In the genomic region with DNA sequence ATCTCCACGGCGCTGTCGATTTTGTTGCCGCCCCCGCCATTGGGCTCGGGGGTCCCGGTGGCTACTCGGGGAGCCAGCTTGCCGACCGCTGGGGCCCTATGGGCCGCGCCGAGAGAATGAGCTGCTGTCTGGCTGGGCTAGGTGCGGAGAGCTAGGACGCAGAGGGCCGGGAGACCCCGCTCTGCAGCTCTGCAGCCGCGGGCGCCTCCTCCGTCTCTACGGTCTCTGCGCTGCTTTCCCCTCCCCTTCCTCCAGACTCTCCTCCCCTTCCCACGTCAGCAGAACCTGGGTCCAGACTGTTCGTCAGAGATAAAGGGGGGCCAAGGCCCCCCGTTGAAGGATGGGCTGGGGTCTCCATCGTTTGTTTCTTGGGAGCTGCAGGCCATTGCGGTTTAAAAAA, we compare ENCODE assay signal across 8 mouse cellular contexts. TPM values are rescaled to one million over a fixed set of nuclear protein-coding genes. Genes with fewer than 3 reads are reported as not detected.
DNase-seq lines count a peak whose midpoint lies in the region; ATAC-seq and TF ChIP-seq lines count a peak whose summit lies in the region.

Slc22a17 (minus strand) TSS at position 247 of the 400 bp plus-strand sequence.

- H3K4me2 ChIP-seq in intestine, embryonic 14.5 days (ENCODE audit: low read length), result peak within 1 kb of the TSS; percentile 94

- H3K27me3 ChIP-seq in intestine, embryonic 14.5 days (replicated peaks; ENCODE audit: control insufficient read depth, insufficient read depth, low read length), result no peaks in the 10 kb centered on the region

- peak within 1 kb of the TSS; percentile 80 for H3K9ac ChIP-seq in intestine, embryonic 14.5 days (ENCODE audit: low read length)

- H3K4me3 ChIP-seq in intestine, embryonic 14.5 days (ENCODE audit: low read depth, low read length), result peak within 1 kb of the TSS; percentile 91
- H3K4me3 ChIP-seq in left cerebral cortex, adult 2 months, result peak within 1 kb of the TSS; percentile 99

- H3K36me3 ChIP-seq in intestine, embryonic 14.5 days (ENCODE audit: control insufficient read depth, insufficient read depth, low read length), result peaks cover 40% of the 10 kb centered on the region

- 0% methylated on average over 23 of the region's 28 CpGs for whole genome bisulfite sequencing in intestine, embryonic 14.5 days

- H3K4me1 ChIP-seq in intestine, embryonic 14.5 days (replicated peaks; ENCODE audit: control insufficient read depth, insufficient read depth, low read length), result peaks cover 12% of the 10 kb centered on the region

- no peaks in the 10 kb centered on the region for H3K9me3 ChIP-seq in intestine, embryonic 14.5 days (ENCODE audit: control insufficient read depth, low read length)

- intact Hi-C loops in gastrocnemius, postnatal 36 days (cut with DNase I), result no loop called here
- intact Hi-C loops in left cerebral cortex, adult 2 months (cut with DNase I), result loop anchor here (5.0 kb wide), 1 partner anchor 184 kb away; no protein-coding TSS in a partner anchor

- no peak for TF ChIP-seq CTCF in left cerebral cortex, adult 2 months (IDR thresholded peaks at IDR 0.05)

- ATAC-seq in intestine, embryonic 14.5 days (replicated peaks; ENCODE audit: low FRiP score, low TSS enrichment, low read depth), result peak; percentile 92

- peak within 1 kb of the TSS; percentile 74 for H3K27ac ChIP-seq in intestine, embryonic 14.5 days (ENCODE audit: low read depth)
- peak within 1 kb of the TSS; percentile 99 for H3K27ac ChIP-seq in left cerebral cortex, adult 2 months

- DNase-seq in adrenal gland, postnatal 25 days, result peak; percentile 68
- DNase-seq in embryo, embryonic 10.5 days (ENCODE audit: low spot score), result peak; percentile 91
- DNase-seq in gastrocnemius, postnatal 36 days, result peak; percentile 41 to 54
- DNase-seq in intestine, embryonic 14.5 days (ENCODE audit: low spot score), result peak; percentile 88
- DNase-seq in left cerebral cortex, adult 2 months (ENCODE audit: extremely low spot score in 1 of 2, low spot score in 2 of 2), result peak; percentile 82 to 84
- peak; percentile 81 for DNase-seq in lung, postnatal 36 days
- peak; percentile 83 for DNase-seq in right cerebral cortex, adult 18-20 months
- no peak for DNase-seq in adipocyte (ENCODE audit: low spot score)

RNA-seq across cellular contexts. Expression of gene Slc22a17, which starts in this region (rescaled TPM):
- total RNA-seq in adrenal gland, postnatal 25 days (2021), result 32.9 and 41.6 TPM in 2 replicates
- total RNA-seq in gastrocnemius, postnatal 36 days (2021), result 1 to 10 TPM; 1.6 to 1.7 TPM
- polyA plus RNA-seq in intestine, embryonic 14.5 days (2014; fragmentation: Nextera tagmentation; extraction: Ambion mirVana), result 32.4 and 34.2 TPM in 2 replicates
- total RNA-seq in left cerebral cortex, adult 2 months (2021), result 100 to 1,000 TPM; 586 to 617 TPM

Comparison
In these comparisons a context has a peak if more than half of its experiments do, and no peak if none do; other contexts are left out.
1. RNA of gene Slc22a17 (total RNA-seq): 586 to 617 TPM in left cerebral cortex, adult 2 months and 32.9 to 41.6 TPM in adrenal gland, postnatal 25 days; 1.6 to 1.7 TPM in gastrocnemius, postnatal 36 days; every median in the first group is over 10 times any median in the second.
2. RNA of gene Slc22a17 (total RNA-seq): 586 to 617 TPM in left cerebral cortex, adult 2 months; 32.9 to 41.6 TPM in adrenal gland, postnatal 25 days; every median in the first group is over 10 times any median in the second.